Mouse (Mus musculus) olfactory bulb, adult 2 months (tissue): Measurements from ENCODE around the gene Arfgef2.

ENCODE experiments used
- CTCF ChIP-seq: fragments of 200-500 bp; IDR thresholded peaks from 2 replicates; pipeline ENCODE4 v1.5.1; 2012; ENCODE audit warnings: low read depth, mild to moderate bottlenecking, low read length, moderate library complexity; ENCODE audit not compliant: insufficient read depth
- POLR2A ChIP-seq: fragments of 200-500 bp; IDR thresholded peaks from 2 replicates; pipeline ENCODE4 v1.6.1; 2012; ENCODE audit warnings: mild to moderate bottlenecking, low read depth, low read length, moderate library complexity; ENCODE audit not compliant: insufficient read depth

GRCm38 (mm10) chr2:166856366-166856765, 51.0 kb downstream of the Arfgef2 start:
- no peak for TF ChIP-seq CTCF
- TF ChIP-seq POLR2A = no peak
